Mouse (Mus musculus) C2C12 (cell line): ENCODE data around the gene 4930404H24Rik.

Experiments used
- CEBPB ChIP-seq: IDR thresholded peaks from one replicate; pipeline ENCODE4 v1.6.1; 2011; ENCODE audit warnings: low read depth, mild to moderate bottlenecking, control low read depth, moderate library complexity
- CTCF ChIP-seq: IDR thresholded peaks from one replicate; pipeline ENCODE4 v1.5.1; 2011; ENCODE audit not compliant: control insufficient read depth, insufficient read depth, insufficient read length
- FOSL1 ChIP-seq: IDR thresholded peaks from one replicate; pipeline ENCODE4 v1.8.0; 2011; ENCODE audit warnings: mild to moderate bottlenecking, low read length; ENCODE audit not compliant: poor library complexity, insufficient read depth, severe bottlenecking
- MAX ChIP-seq: IDR thresholded peaks from one replicate; pipeline ENCODE4 v1.6.1; 2011; ENCODE audit warnings: mild to moderate bottlenecking, control low read depth
- MYOD1 ChIP-seq: IDR thresholded peaks from one replicate; pipeline ENCODE4 v1.6.1; 2011; ENCODE audit warnings: low read depth; ENCODE audit not compliant: control insufficient read depth, insufficient read length
- MYOG ChIP-seq: IDR thresholded peaks from one replicate; pipeline ENCODE4 v1.6.1; 2011; ENCODE audit not compliant: control insufficient read depth, insufficient read length; ENCODE audit errors: extremely low read depth
- USF1 ChIP-seq: IDR thresholded peaks from one replicate; pipeline ENCODE4 v1.6.1; 2011; ENCODE audit warnings: low read depth, mild to moderate bottlenecking, control low read depth, moderate library complexity

DNA sequence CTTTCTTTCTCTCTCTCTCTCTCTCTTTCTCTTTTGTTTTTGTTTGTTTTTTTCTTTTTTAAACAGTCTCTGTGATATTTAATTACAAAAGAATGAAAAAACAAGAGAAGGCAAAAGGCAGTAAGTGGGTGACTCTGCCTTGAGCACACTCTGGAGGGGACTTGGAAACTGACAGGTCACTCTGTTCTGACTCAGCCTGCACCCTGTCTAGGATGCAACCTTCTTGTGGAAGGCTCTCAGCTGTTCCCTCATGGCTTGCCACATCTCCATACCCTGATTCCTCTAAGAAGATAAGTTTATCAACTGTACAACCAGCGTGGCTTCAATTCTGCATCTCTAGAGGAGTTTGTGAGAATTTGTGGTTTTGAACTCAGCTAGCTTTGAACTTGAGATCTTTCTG, 25.2 kb upstream of the 4930404H24Rik start:
- TF ChIP-seq CTCF = no peak
- TF ChIP-seq MAX = no peak
- TF ChIP-seq USF1 = no peak
- TF ChIP-seq MYOG = no peak
- TF ChIP-seq MYOD1 = no peak
- TF ChIP-seq FOSL1 = no peak
- TF ChIP-seq CEBPB = no peak
